Mouse (Mus musculus): ENCODE results near the gene Smok2a. TPM values are rescaled to one million over a fixed set of nuclear protein-coding genes. Genes with fewer than 3 reads are reported as not detected.
"Not testable (repeated sequence)": the region's sequence is repeated elsewhere in the genome, so short reads cannot be mapped to it uniquely, and the experiment has no call there.

Gene Smok2a
- not detected in 2 replicates for polyA plus RNA-seq (2012)

GRCm38 (mm10) chr17:13220888-13221287 is at the start of gene Smok2a:
Gene Smok2a, plus strand, starts transcription at chr17:13221188.
- TF ChIP-seq GATA1 (IDR thresholded peaks at IDR 0.05; ENCODE audit: low read length), result no peak

- no peak for TF ChIP-seq GATA1 (IDR thresholded peaks at IDR 0.05; ENCODE audit: low read length)
These were observed 14.5 kb upstream of the Smok2a start for GRCm38 (mm10) chr17:13206491-13206890.

- TF ChIP-seq GATA1 (IDR thresholded peaks at IDR 0.05; ENCODE audit: low read length), result no peak
These were observed 8.7 kb upstream of the Smok2a start for GRCm38 (mm10) chr17:13212136-13212850.

- TF ChIP-seq GATA1 (IDR thresholded peaks at IDR 0.05; ENCODE audit: low read length), result no peak
These were observed 6.8 kb upstream of the Smok2a start for GRCm38 (mm10) chr17:13214169-13214568.

- TF ChIP-seq GATA1 (IDR thresholded peaks at IDR 0.05; ENCODE audit: low read length), result no peak
These were observed 5.4 kb upstream of the Smok2a start for GRCm38 (mm10) chr17:13215595-13215994.

- TF ChIP-seq GATA1 (IDR thresholded peaks at IDR 0.05; ENCODE audit: low read length), result not testable (repeated sequence)
These were observed 9.0 kb downstream of the Smok2a start, which contains the start of gene Smok2b for GRCm38 (mm10) chr17:13229957-13230356. Gene Smok2b, plus strand, starts transcription at chr17:13230257.

Other genes starting within 250 kb of the Smok2a start
- 37.2 and 50.4 TPM in 2 replicates for gene Wtap, start 227.0 kb upstream of the Smok2a start, polyA plus RNA-seq (2012)
- gene Sod2, start 214.3 kb upstream of the Smok2a start, polyA plus RNA-seq (2012), result 554 and 793 TPM in 2 replicates
- not detected in 2 replicates for gene Gpr31b, start 168.9 kb upstream of the Smok2a start, polyA plus RNA-seq (2012)
- gene Tcp10b, start 160.1 kb upstream of the Smok2a start, polyA plus RNA-seq (2012), result not detected in 2 replicates
- gene Unc93a, start 89.4 kb upstream of the Smok2a start, polyA plus RNA-seq (2012), result not detected in 2 replicates
- not detected in 2 replicates for gene Smok2b, start 9.1 kb downstream of the Smok2a start, polyA plus RNA-seq (2012)
- gene Tcp10c, start 133.4 kb downstream of the Smok2a start, polyA plus RNA-seq (2012), result not detected in 2 replicates

All from G1E-ER4 (cell line).